Comparison of ENCODE assay signal across 7 mouse cellular contexts in the genomic region with DNA sequence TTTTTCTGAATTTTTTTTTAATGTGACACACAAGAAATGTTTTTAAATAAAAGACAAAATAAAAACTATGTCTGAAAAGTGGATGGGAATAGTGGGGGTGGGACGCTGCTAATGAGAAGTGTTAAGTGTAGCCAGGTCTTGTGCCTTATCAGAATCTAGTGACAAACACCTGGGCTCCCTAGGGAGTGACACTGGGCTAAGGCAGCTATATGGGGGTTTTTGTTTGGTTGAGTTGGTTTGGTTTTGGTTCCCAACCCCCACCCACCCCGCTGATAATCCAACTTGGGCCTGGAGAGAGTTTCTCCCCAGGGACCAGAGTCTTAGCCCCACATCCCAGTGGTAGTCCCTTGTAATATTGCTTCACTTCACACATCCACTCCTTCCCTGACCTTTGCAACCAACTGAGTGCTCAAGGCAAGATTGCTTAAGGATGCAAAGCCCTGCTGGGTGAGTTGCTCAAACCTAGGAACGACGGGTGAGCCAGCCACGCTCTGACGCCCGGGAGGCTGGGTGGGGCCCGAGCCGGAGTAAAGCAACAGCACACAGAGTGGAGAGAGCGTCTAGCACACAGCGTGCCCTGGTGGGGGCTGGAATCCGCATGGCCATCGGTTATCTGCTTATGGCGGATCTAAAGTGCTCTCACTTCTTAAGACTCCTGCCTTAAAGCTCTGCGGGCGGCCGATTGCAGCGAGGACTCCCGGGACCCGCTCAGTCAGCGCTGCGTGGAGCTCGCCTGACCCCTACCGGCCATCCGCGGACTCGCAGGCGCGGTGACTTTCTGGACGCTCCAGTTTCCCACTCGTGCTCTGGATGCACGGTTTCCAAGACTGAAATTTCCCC. TPM values are rescaled to one million over a fixed set of nuclear protein-coding genes. Genes with fewer than 3 reads are reported as not detected.
DNase-seq lines count a peak whose midpoint lies in the region; ATAC-seq and TF ChIP-seq lines count a peak whose summit lies in the region.

No protein-coding gene starts in this region.

- H3K27me3 ChIP-seq in intestine, postnatal 0 days (replicated peaks; ENCODE audit: control insufficient read depth, insufficient read depth, low read length), result peaks cover 5% of the 10 kb centered on the region; the same call in 1 of the 2 replicates
- H3K27me3 ChIP-seq in limb, embryonic 10.5 days (ENCODE audit: low read depth, poor library complexity, severe bottlenecking), result peaks cover 43% of the 10 kb centered on the region
- H3K27me3 ChIP-seq in midbrain, embryonic 13.5 days, result peaks cover 31% of the 10 kb centered on the region
- no peaks in the 10 kb centered on the region for H3K27me3 ChIP-seq in small intestine, adult 2 months (ENCODE audit: control insufficient read depth, insufficient read depth, low read length)

- peak; percentile 93 for ATAC-seq in intestine, postnatal 0 days
- ATAC-seq in midbrain, embryonic 13.5 days, result peak; percentile 89

- H3K9ac ChIP-seq in intestine, postnatal 0 days (ENCODE audit: low read depth, low read length), result no peak overlapping the region
- peak overlapping the region; percentile 64 for H3K9ac ChIP-seq in midbrain, embryonic 13.5 days (replicated peaks)

- H3K4me2 ChIP-seq in intestine, postnatal 0 days (replicated peaks; ENCODE audit: low read depth), result peak overlapping the region; percentile 58
- peak overlapping the region; percentile 72 for H3K4me2 ChIP-seq in midbrain, embryonic 13.5 days (replicated peaks)

- no peaks in the 10 kb centered on the region for H3K9me3 ChIP-seq in intestine, postnatal 0 days (ENCODE audit: control insufficient read depth)
- H3K9me3 ChIP-seq in limb, embryonic 10.5 days (replicated peaks), result no peaks in the 10 kb centered on the region
- no peaks in the 10 kb centered on the region for H3K9me3 ChIP-seq in midbrain, embryonic 13.5 days

- H3K36me3 ChIP-seq in intestine, postnatal 0 days (ENCODE audit: control insufficient read depth, insufficient read depth), result no peaks in the 10 kb centered on the region
- peaks cover 27% of the 10 kb centered on the region for H3K36me3 ChIP-seq in limb, embryonic 10.5 days
- peaks cover 9% of the 10 kb centered on the region; the same call in 1 of the 2 replicates for H3K36me3 ChIP-seq in midbrain, embryonic 13.5 days
- no peaks in the 10 kb centered on the region for H3K36me3 ChIP-seq in small intestine, adult 2 months (ENCODE audit: control insufficient read depth, insufficient read depth, low read length)

- DNase-seq in adrenal gland, adult 2 months, result peak; percentile 91
- peak; percentile 61 for DNase-seq in embryo, embryonic 11.5 days (ENCODE audit: low read depth, low spot score)
- peak; percentile 78 to 88 for DNase-seq in gastrocnemius, postnatal 36 days
- DNase-seq in limb, embryonic 10.5 days (ENCODE audit: low spot score), result peak; percentile 92

- H3K4me3 ChIP-seq in intestine, postnatal 0 days (ENCODE audit: low read depth, low read length), result peak overlapping the region; percentile 20
- H3K4me3 ChIP-seq in limb, embryonic 10.5 days, result peak overlapping the region; percentile 53
- peak overlapping the region; percentile 40 for H3K4me3 ChIP-seq in midbrain, embryonic 13.5 days (replicated peaks)
- H3K4me3 ChIP-seq in small intestine, adult 2 months (ENCODE audit: low read depth, low read length), result peak overlapping the region; percentile 61

- intact Hi-C loops in gastrocnemius, postnatal 36 days (cut with DNase I), result loop anchor here (1.0 to 5.0 kb wide), 5 partner anchors 91 to 242 kb away; partner anchors contain the start of gene Inafm2

- no peak overlapping the region for H3K27ac ChIP-seq in intestine, postnatal 0 days (ENCODE audit: low read depth, low read length)
- H3K27ac ChIP-seq in limb, embryonic 10.5 days, result peak overlapping the region; percentile 62; the same call in 1 of the 2 replicates
- H3K27ac ChIP-seq in midbrain, embryonic 13.5 days, result no peak overlapping the region
- no peak overlapping the region for H3K27ac ChIP-seq in small intestine, adult 2 months (ENCODE audit: insufficient read depth, low read depth, low read length)

- TF ChIP-seq POLR2A in small intestine, adult 2 months (IDR thresholded peaks at IDR 0.05; ENCODE audit: low read depth, low read length), result no peak

- WGBS in intestine, postnatal 0 days, result 3% methylated on average over 32 of the region's 32 CpGs
- 1% methylated on average over 32 of the region's 32 CpGs for WGBS in limb, embryonic 10.5 days
- 2% methylated on average over 32 of the region's 32 CpGs for WGBS in midbrain, embryonic 13.5 days
- WGBS in small intestine, adult 2 months, result 4% methylated on average over 32 of the region's 32 CpGs

- TF ChIP-seq CTCF in intestine, postnatal 0 days (IDR thresholded peaks at IDR 0.05; ENCODE audit: low read depth), result peak; percentile 100
- TF ChIP-seq CTCF in small intestine, adult 2 months (IDR thresholded peaks at IDR 0.05; ENCODE audit: extremely low read depth, insufficient read length, insufficient replicate concordance, low read depth, low read length), result peak; percentile 99

- H3K4me1 ChIP-seq in intestine, postnatal 0 days (replicated peaks; ENCODE audit: control insufficient read depth, insufficient read depth, low read length), result no peaks in the 10 kb centered on the region
- peaks cover 7% of the 10 kb centered on the region for H3K4me1 ChIP-seq in limb, embryonic 10.5 days
- peaks cover 12% of the 10 kb centered on the region for H3K4me1 ChIP-seq in midbrain, embryonic 13.5 days (replicated peaks)
- peaks cover 3% of the 10 kb centered on the region; the same call in 1 of the 2 replicates for H3K4me1 ChIP-seq in small intestine, adult 2 months (ENCODE audit: control insufficient read depth, insufficient read depth, insufficient read length, low read length)

RNA-seq across cellular contexts. Expression of gene Bahd1, which starts 17.1 kb away (rescaled TPM):
- 10 to 100 TPM; 36.5 to 46.0 TPM for total RNA-seq in adrenal gland, adult 2 months (2021)
- polyA plus RNA-seq in adrenal gland, adult 2 months (2012; rRNA removed), result 59.5 and 60.3 TPM in 2 replicates
- 1 to 10 TPM; 3.5 to 5.5 TPM for total RNA-seq in gastrocnemius, postnatal 36 days (2021)
- polyA plus RNA-seq in intestine, postnatal 0 days (2015; fragmentation: Nextera tagmentation; extraction: Ambion mirVana), result 6.1 and 8.9 TPM in 2 replicates
- 2.4 and 2.6 TPM in 2 replicates for polyA plus RNA-seq in limb, embryonic 10.5 days (2016; fragmentation: Nextera tagmentation; extraction: Ambion mirVana)
- 4.2 and 5.0 TPM in 2 replicates for polyA plus RNA-seq in midbrain, embryonic 13.5 days (2015; fragmentation: Nextera tagmentation; extraction: Ambion mirVana)
- polyA plus RNA-seq in small intestine, adult 2 months (2012; rRNA removed), result 11.8 and 24.6 TPM in 2 replicates

RNA-seq across cellular contexts. Expression of gene Ivd, which starts 21.3 kb away (rescaled TPM):
- total RNA-seq in adrenal gland, adult 2 months (2021), result 100 to 1,000 TPM; 245 to 355 TPM
- 205 and 242 TPM in 2 replicates for polyA plus RNA-seq in adrenal gland, adult 2 months (2012; rRNA removed)
- 100 to 1,000 TPM in 1 of 2 experiments, 10 to 100 TPM in 1; 94.6 to 149 TPM for total RNA-seq in gastrocnemius, postnatal 36 days (2021)
- polyA plus RNA-seq in intestine, postnatal 0 days (2015; fragmentation: Nextera tagmentation; extraction: Ambion mirVana), result 13.4 and 14.2 TPM in 2 replicates
- 86.6 and 90.6 TPM in 2 replicates for polyA plus RNA-seq in limb, embryonic 10.5 days (2016; fragmentation: Nextera tagmentation; extraction: Ambion mirVana)
- polyA plus RNA-seq in midbrain, embryonic 13.5 days (2015; fragmentation: Nextera tagmentation; extraction: Ambion mirVana), result 42.5 and 42.8 TPM in 2 replicates
- polyA plus RNA-seq in small intestine, adult 2 months (2012; rRNA removed), result 17.6 and 25.7 TPM in 2 replicates

RNA-seq across cellular contexts. Expression of gene Chst14, which starts 43.2 kb away (rescaled TPM):
- total RNA-seq in adrenal gland, adult 2 months (2021), result 10 to 100 TPM in 1 of 2 experiments, 1 to 10 TPM in 1; 7.8 to 15.7 TPM
- polyA plus RNA-seq in adrenal gland, adult 2 months (2012; rRNA removed), result 21.6 and 22.0 TPM in 2 replicates
- 1 to 10 TPM; 2.6 to 2.9 TPM for total RNA-seq in gastrocnemius, postnatal 36 days (2021)
- polyA plus RNA-seq in intestine, postnatal 0 days (2015; fragmentation: Nextera tagmentation; extraction: Ambion mirVana), result 6.7 and 7.4 TPM in 2 replicates
- 26.2 and 30.3 TPM in 2 replicates for polyA plus RNA-seq in limb, embryonic 10.5 days (2016; fragmentation: Nextera tagmentation; extraction: Ambion mirVana)
- 6.2 and 6.6 TPM in 2 replicates for polyA plus RNA-seq in midbrain, embryonic 13.5 days (2015; fragmentation: Nextera tagmentation; extraction: Ambion mirVana)
- 3.8 and 4.0 TPM in 2 replicates for polyA plus RNA-seq in small intestine, adult 2 months (2012; rRNA removed)
